Mouse (Mus musculus) limb, embryonic 11.5 days (tissue): ENCODE measurements around the gene Zmym4. TPM values are rescaled to one million over a fixed set of nuclear protein-coding genes. Genes with fewer than 3 reads are reported as not detected.

ENCODE experiments used
- ATAC-seq: fragments of 200-750 bp; cut with Nextera tagmentation; 2 replicates; pipeline ENCODE4 v1.8.0; 2017; ENCODE audit warnings: low read depth; ENCODE audit not compliant: insufficient number of reproducible peaks, low FRiP score, low TSS enrichment
- DNase-seq: peaks from one replicate; pipeline ENCODE4 v3.0.0-alpha.2; 2015; ENCODE audit warnings: low spot score
- H3K27ac ChIP-seq: fragments of 300-500 bp; sonication (generic); replicated peaks from 2 replicates; pipeline ENCODE4 v1.5.1; 2014; ENCODE audit warnings: low read depth, mild to moderate bottlenecking, low read length
- H3K27me3 ChIP-seq: fragments of 300-500 bp; sonication (generic); 2 replicates; pipeline ENCODE4 v1.6.1; 2014; ENCODE audit warnings: mild to moderate bottlenecking, low read length, mixed read lengths; ENCODE audit not compliant: control insufficient read depth, insufficient read depth
- H3K36me3 ChIP-seq: fragments of 300-500 bp; sonication (generic); 2 replicates; pipeline ENCODE4 v1.6.1; 2014; ENCODE audit warnings: mild to moderate bottlenecking, low read length, moderate library complexity, mixed read lengths; ENCODE audit not compliant: control insufficient read depth, insufficient read depth
- H3K4me1 ChIP-seq: fragments of 300-500 bp; sonication (generic); 2 replicates; pipeline ENCODE4 v1.6.1; 2014; ENCODE audit warnings: low read length, mixed read lengths; ENCODE audit not compliant: control insufficient read depth, insufficient read depth
- H3K4me2 ChIP-seq: fragments of 300-500 bp; sonication (generic); 2 replicates; pipeline ENCODE4 v1.6.1; 2014; ENCODE audit warnings: low read depth, mild to moderate bottlenecking, moderate library complexity; ENCODE audit not compliant: severe bottlenecking
- H3K4me3 ChIP-seq: fragments of 300-500 bp; sonication (generic); 2 replicates; pipeline ENCODE4 v1.5.1; 2014; ENCODE audit warnings: low read depth, low read length
- H3K9ac ChIP-seq: fragments of 300-500 bp; sonication (generic); 2 replicates; pipeline ENCODE4 v1.6.1; 2014; ENCODE audit warnings: mild to moderate bottlenecking, low read length
- H3K9me3 ChIP-seq: fragments of 300-500 bp; sonication (generic); 2 replicates; pipeline ENCODE4 v1.6.1; 2016; ENCODE audit warnings: low read length; ENCODE audit not compliant: control insufficient read depth
- WGBS: fragments of 180-500 bp; shearing (Covaris S2); extraction: QIAGEN DNeasy Blood & Tissue Kit; methylation state at CpG from one replicate; pipeline ENCODE4 v1.1.7; 2014; 5-methylcytosine and 5-hydroxymethylcytosine counted together
- polyA plus RNA-seq: library from polyadenylated mRNA; unstranded; fragments of >200 nt; fragmentation: Nextera tagmentation; extraction: Ambion mirVana; gene quantifications from 2 replicates; pipeline ENCODE4 v1.2.1, GENCODE M21; 2014

The Zmym4 gene
- polyA plus RNA-seq, 1 experiment from 2014 or later, result 21.7 TPM

GRCm38 (mm10) chr4:126885953-126886352, 82.0 kb downstream of the Zmym4 start:
- H3K27me3 ChIP-seq, result no peaks in the 10 kb centered on the region
- no peak for DNase-seq
- WGBS, result 71% methylated on average over 1 of the region's 1 CpGs
- no peaks in the 10 kb centered on the region for H3K9me3 ChIP-seq
- no peaks in the 10 kb centered on the region for H3K4me1 ChIP-seq
- peaks cover 7% of the 10 kb centered on the region; the same call in 1 of the 2 replicates for H3K36me3 ChIP-seq
- no peak overlapping the region for H3K4me3 ChIP-seq
- no peak for ATAC-seq
- H3K27ac ChIP-seq, result no peak overlapping the region
- H3K4me2 ChIP-seq, result no peak overlapping the region
- no peak overlapping the region for H3K9ac ChIP-seq

GRCm38 (mm10) chr4:126883602-126884001, 84.3 kb downstream of the Zmym4 start:
- Histone ChIP-seq H3K36me3 (peaks cover 3% of the 10 kb centered on the region; the same call in 1 of the 2 replicates), H3K9ac (no peak overlapping the region), H3K4me2 (no peak overlapping the region), H3K4me1 (no peaks in the 10 kb centered on the region), H3K27ac (no peak overlapping the region), H3K27me3 (no peaks in the 10 kb centered on the region), H3K4me3 (no peak overlapping the region), H3K9me3 (no peaks in the 10 kb centered on the region)
- WGBS, result 99% methylated on average over 5 of the region's 5 CpGs
- DNase-seq (no peak), ATAC-seq (no peak)

- 75% methylated on average over 5 of the region's 5 CpGs for WGBS
- Histone ChIP-seq H3K4me2 (no peak overlapping the region), H3K4me3 (no peak overlapping the region), H3K9me3 (no peaks in the 10 kb centered on the region), H3K27me3 (no peaks in the 10 kb centered on the region), H3K36me3 (peaks cover 4% of the 10 kb centered on the region; the same call in 1 of the 2 replicates), H3K9ac (no peak overlapping the region), H3K4me1 (no peaks in the 10 kb centered on the region), H3K27ac (no peak overlapping the region)
- ATAC-seq (no peak), DNase-seq (no peak)
Observed at GRCm38 (mm10) chr4:126879560-126880275, 88.2 kb downstream of the Zmym4 start.

GRCm38 (mm10) chr4:126872717-126873116, 95.2 kb downstream of the Zmym4 start:
- H3K27ac ChIP-seq, result no peak overlapping the region
- H3K4me1 ChIP-seq, result no peaks in the 10 kb centered on the region
- H3K9me3 ChIP-seq, result no peaks in the 10 kb centered on the region
- no peak overlapping the region for H3K4me2 ChIP-seq
- DNase-seq (no peak), ATAC-seq (no peak)
- 77% methylated on average over 7 of the region's 7 CpGs for WGBS
- peaks cover 2% of the 10 kb centered on the region; the same call in 1 of the 2 replicates for H3K36me3 ChIP-seq
- no peaks in the 10 kb centered on the region for H3K27me3 ChIP-seq
- no peak overlapping the region for H3K9ac ChIP-seq
- H3K4me3 ChIP-seq, result no peak overlapping the region

- ATAC-seq, result no peak
- Histone ChIP-seq H3K36me3 (peaks cover 13% of the 10 kb centered on the region; the same call in 1 of the 2 replicates), H3K4me3 (no peak overlapping the region), H3K4me2 (no peak overlapping the region), H3K27ac (no peak overlapping the region), H3K4me1 (no peaks in the 10 kb centered on the region), H3K9me3 (no peaks in the 10 kb centered on the region), H3K9ac (no peak overlapping the region), H3K27me3 (no peaks in the 10 kb centered on the region)
- 94% methylated on average over 12 of the region's 12 CpGs for WGBS
- DNase-seq, result no peak
Observed at GRCm38 (mm10) chr4:126868699-126869098, 99.2 kb downstream of the Zmym4 start.

- Histone ChIP-seq H3K27ac (no peak overlapping the region), H3K4me2 (no peak overlapping the region), H3K4me3 (no peak overlapping the region), H3K9me3 (no peaks in the 10 kb centered on the region), H3K4me1 (no peaks in the 10 kb centered on the region), H3K9ac (no peak overlapping the region), H3K36me3 (peaks cover 13% of the 10 kb centered on the region), H3K27me3 (no peaks in the 10 kb centered on the region)
- WGBS, result 86% methylated on average over 11 of the region's 11 CpGs
- ATAC-seq, result no peak
- no peak for DNase-seq
Observed at GRCm38 (mm10) chr4:126861514-126862266, 106.2 kb downstream of the Zmym4 start.

- peak overlapping the region; percentile 17; the same call in 1 of the 2 replicates for H3K9ac ChIP-seq
- no peak overlapping the region for H3K27ac ChIP-seq
- H3K4me2 ChIP-seq, result no peak overlapping the region
- no peaks in the 10 kb centered on the region for H3K27me3 ChIP-seq
- DNase-seq (no peak), ATAC-seq (0 out of 2 replicates have a peak, but pooled peaks have one; percentile 54)
- no peak overlapping the region for H3K4me3 ChIP-seq
- H3K4me1 ChIP-seq, result no peaks in the 10 kb centered on the region
- peaks cover 11% of the 10 kb centered on the region for H3K36me3 ChIP-seq
- H3K9me3 ChIP-seq, result no peaks in the 10 kb centered on the region
- WGBS, result 86% methylated on average over 9 of the region's 9 CpGs
Observed at GRCm38 (mm10) chr4:126860268-126860986, 107.5 kb downstream of the Zmym4 start.

GRCm38 (mm10) chr4:126852971-126853370, 115.0 kb downstream of the Zmym4 start:
- H3K27me3 ChIP-seq, result no peaks in the 10 kb centered on the region
- ATAC-seq (no peak), DNase-seq (no peak)
- H3K36me3 ChIP-seq, result peaks cover 3% of the 10 kb centered on the region
- no peak overlapping the region for H3K9ac ChIP-seq
- H3K27ac ChIP-seq, result no peak overlapping the region
- no peak overlapping the region for H3K4me2 ChIP-seq
- H3K9me3 ChIP-seq, result no peaks in the 10 kb centered on the region
- no peak overlapping the region for H3K4me3 ChIP-seq
- no peaks in the 10 kb centered on the region for H3K4me1 ChIP-seq
- 73% methylated on average over 11 of the region's 11 CpGs for WGBS
